Mouse (Mus musculus): Measurements from ENCODE around the gene Kmt2d.
A peak's percentile ranks its signal among the peaks of the same experiment; 100 is the strongest.
"Not testable (repeated sequence)": the region's sequence is repeated elsewhere in the genome, so short reads cannot be mapped to it uniquely, and the experiment has no call there.

Kmt2d gene

GRCm38 (mm10) chr15:98832161-98833058, 38.6 kb downstream of the Kmt2d start:
- peak; percentile 70 for DNase-seq (ENCODE audit: low read depth)

- no peak for DNase-seq (ENCODE audit: low read depth)
Measured at GRCm38 (mm10) chr15:98831684-98832035, 39.3 kb downstream of the Kmt2d start.

- DNase-seq (ENCODE audit: low read depth), result peak; percentile 92
Measured at GRCm38 (mm10) chr15:98830736-98831683, 40.0 kb downstream of the Kmt2d start, which contains the start of gene Prkag1. TSS of gene Prkag1 (minus strand) at chr15:98831521.

GRCm38 (mm10) chr15:98827611-98828011, 43.4 kb downstream of the Kmt2d start:
- DNase-seq (ENCODE audit: low read depth), result no peak

GRCm38 (mm10) chr15:98823434-98823833, 47.6 kb downstream of the Kmt2d start:
- no peak for DNase-seq (ENCODE audit: low read depth)

- DNase-seq (ENCODE audit: low read depth), result no peak
Measured at GRCm38 (mm10) chr15:98822147-98822546, 48.9 kb downstream of the Kmt2d start.

- no peak for DNase-seq (ENCODE audit: low read depth)
Measured at GRCm38 (mm10) chr15:98821403-98821802, 49.6 kb downstream of the Kmt2d start.

GRCm38 (mm10) chr15:98820937-98821336, 50.1 kb downstream of the Kmt2d start:
- no peak for DNase-seq (ENCODE audit: low read depth)

GRCm38 (mm10) chr15:98818171-98818570, 52.8 kb downstream of the Kmt2d start:
- no peak for DNase-seq (ENCODE audit: low read depth)

- no peak for DNase-seq (ENCODE audit: low read depth)
Measured at GRCm38 (mm10) chr15:98812741-98813424, 58.1 kb downstream of the Kmt2d start.

GRCm38 (mm10) chr15:98810212-98810611, 60.8 kb downstream of the Kmt2d start:
- not testable (repeated sequence) for DNase-seq (ENCODE audit: low read depth)

- DNase-seq (ENCODE audit: low read depth), result no peak
Measured at GRCm38 (mm10) chr15:98809390-98809789, 61.6 kb downstream of the Kmt2d start, which contains the start of gene Ddn. TSS of gene Ddn (minus strand) at chr15:98809490.

- DNase-seq (ENCODE audit: low read depth), result no peak
Measured at GRCm38 (mm10) chr15:98808651-98809134, 62.3 kb downstream of the Kmt2d start.

GRCm38 (mm10) chr15:98807895-98808650, 62.9 kb downstream of the Kmt2d start:
- no peak for DNase-seq (ENCODE audit: low read depth)

- DNase-seq (ENCODE audit: low read depth), result no peak
Measured at GRCm38 (mm10) chr15:98806809-98807770, 63.9 kb downstream of the Kmt2d start.

- DNase-seq (ENCODE audit: low read depth), result no peak
Measured at GRCm38 (mm10) chr15:98806071-98806808, 64.8 kb downstream of the Kmt2d start.

- DNase-seq (ENCODE audit: low read depth), result no peak
Measured at GRCm38 (mm10) chr15:98805324-98806040, 65.5 kb downstream of the Kmt2d start.

GRCm38 (mm10) chr15:98804054-98804453, 67.0 kb downstream of the Kmt2d start:
- DNase-seq (ENCODE audit: low read depth), result peak; percentile 57
